Mouse (Mus musculus) spleen, adult 2 months (tissue): Measurements from ENCODE around the gene Rad51b.

Source experiments
- CTCF ChIP-seq: fragments of 200-500 bp; IDR thresholded peaks from 2 replicates; pipeline ENCODE4 v1.5.1; 2011; ENCODE audit warnings: mild to moderate bottlenecking, inconsistent platforms; ENCODE audit not compliant: insufficient read depth, insufficient read length, insufficient replicate concordance; ENCODE audit errors: extremely low read depth
- POLR2A ChIP-seq: fragments of 200-500 bp; IDR thresholded peaks from 2 replicates; pipeline ENCODE4 v1.6.1; 2011; ENCODE audit warnings: low read depth, low read length, inconsistent platforms

DNA sequence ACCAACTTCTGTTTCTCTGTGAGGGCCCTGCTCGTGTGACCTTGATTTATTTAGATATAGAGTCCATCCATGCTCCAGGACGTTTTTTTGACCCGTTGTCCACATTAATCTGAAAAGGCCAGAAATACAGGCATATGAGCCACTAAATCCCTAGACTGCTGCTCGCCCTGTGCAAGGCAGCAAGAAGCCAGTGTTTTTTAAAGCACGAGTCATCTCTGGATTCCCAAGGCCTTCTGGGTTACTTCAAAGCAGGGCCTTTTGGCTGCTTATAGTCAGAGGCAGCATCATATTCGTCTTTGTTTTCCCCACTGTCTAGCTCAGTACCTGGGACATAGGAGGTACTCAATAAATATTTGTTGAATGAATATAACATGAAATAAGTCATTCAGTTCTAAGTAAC, 492.4 kb downstream of the Rad51b start:
- no peak for TF ChIP-seq POLR2A
- no peak for TF ChIP-seq CTCF
